Mouse (Mus musculus): ENCODE results near the gene Tdp2. TPM values are rescaled to one million over a fixed set of nuclear protein-coding genes. Genes with fewer than 3 reads are reported as not detected.

Gene Tdp2
- polyA plus RNA-seq, 1 experiment from 2014 or later, result 40.4 TPM

DNA sequence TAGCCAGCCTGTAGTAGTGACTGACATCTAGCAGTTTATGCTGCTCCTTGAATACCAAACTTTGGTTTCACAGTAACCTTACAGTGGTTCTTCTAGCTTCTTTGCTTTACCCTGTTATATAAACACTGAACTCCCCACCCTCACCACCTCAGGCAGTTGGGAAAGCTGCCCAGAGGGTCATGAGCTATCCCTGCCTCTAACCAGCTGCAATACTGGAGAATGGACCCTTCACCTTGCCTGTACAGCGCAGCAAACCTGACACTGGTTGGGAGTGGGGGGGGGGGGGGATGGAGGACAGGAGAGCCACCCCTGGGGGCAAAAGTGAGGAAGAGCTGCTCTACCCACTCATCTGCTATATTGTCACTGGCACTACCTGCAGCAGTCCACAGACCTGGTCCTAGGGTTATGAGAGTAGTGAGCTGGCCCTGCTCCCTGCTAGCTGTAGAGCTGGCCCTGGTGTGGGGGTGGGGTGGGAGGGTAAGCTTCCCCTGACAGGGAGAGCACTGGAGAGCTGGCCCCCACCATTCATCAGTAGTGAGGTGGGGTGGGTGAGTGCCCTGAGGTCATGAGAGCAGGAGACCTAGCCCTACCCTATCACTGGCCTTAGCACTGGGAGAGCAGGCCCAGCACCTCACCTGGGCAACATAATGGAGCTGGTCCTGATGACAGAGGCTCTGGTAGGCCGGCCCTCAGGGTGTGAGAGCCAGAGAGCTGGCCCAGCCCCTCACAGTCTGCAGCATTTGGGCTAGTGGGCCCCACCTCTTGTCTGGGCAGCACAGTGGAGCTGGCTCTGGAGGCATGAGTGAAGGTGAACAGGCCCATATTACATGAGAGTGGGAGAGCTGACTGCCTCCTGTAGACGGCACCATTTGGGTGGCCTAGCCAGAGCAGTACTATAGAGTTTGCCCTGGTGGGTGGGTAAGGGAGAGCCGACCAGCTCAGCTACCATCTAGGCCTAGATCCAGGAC, 15.1 kb upstream of the Tdp2 start:
- Histone ChIP-seq H3K9ac (replicated peaks; ENCODE audit: low read length) (no peak overlapping the region), H3K4me2 (ENCODE audit: low read length) (no peak overlapping the region), H3K4me1 (ENCODE audit: control insufficient read depth, insufficient read depth, low read length) (no peaks in the 10 kb centered on the region), H3K36me3 (ENCODE audit: control insufficient read depth, insufficient read depth, low read length) (peaks cover 39% of the 10 kb centered on the region), H3K4me3 (replicated peaks; ENCODE audit: low read depth, low read length) (no peak overlapping the region), H3K27ac (replicated peaks; ENCODE audit: low read depth, low read length) (no peak overlapping the region), H3K9me3 (ENCODE audit: control insufficient read depth, low read length) (no peaks in the 10 kb centered on the region), H3K27me3 (ENCODE audit: control insufficient read depth, insufficient read depth, low read length) (no peaks in the 10 kb centered on the region)
- WGBS, result 69% methylated on average over 4 of the region's 4 CpGs
- DNase-seq (no peak), ATAC-seq (ENCODE audit: low FRiP score, low TSS enrichment) (peak; percentile 75)

- no peak overlapping the region for H3K4me2 ChIP-seq (ENCODE audit: low read length)
- H3K9me3 ChIP-seq (ENCODE audit: control insufficient read depth, low read length), result no peaks in the 10 kb centered on the region
- no peak overlapping the region for H3K9ac ChIP-seq (replicated peaks; ENCODE audit: low read length)
- 88% methylated on average over 1 of the region's 1 CpGs for WGBS
- no peaks in the 10 kb centered on the region for H3K4me1 ChIP-seq (ENCODE audit: control insufficient read depth, insufficient read depth, low read length)
- no peak for DNase-seq
- peaks cover 7% of the 10 kb centered on the region for H3K36me3 ChIP-seq (ENCODE audit: control insufficient read depth, insufficient read depth, low read length)
- H3K27me3 ChIP-seq (ENCODE audit: control insufficient read depth, insufficient read depth, low read length), result no peaks in the 10 kb centered on the region
- ATAC-seq (ENCODE audit: low FRiP score, low TSS enrichment), result no peak
- H3K27ac ChIP-seq (replicated peaks; ENCODE audit: low read depth, low read length), result no peak overlapping the region
- H3K4me3 ChIP-seq (replicated peaks; ENCODE audit: low read depth, low read length), result no peak overlapping the region
These were observed 11.5 kb upstream of the Tdp2 start for GRCm38 (mm10) chr13:24819931-24820330.

GRCm38 (mm10) chr13:24822663-24823343, 8.7 kb upstream of the Tdp2 start:
- Histone ChIP-seq H3K27ac (replicated peaks; ENCODE audit: low read depth, low read length) (no peak overlapping the region), H3K4me2 (ENCODE audit: low read length) (no peak overlapping the region), H3K27me3 (ENCODE audit: control insufficient read depth, insufficient read depth, low read length) (no peaks in the 10 kb centered on the region), H3K9me3 (ENCODE audit: control insufficient read depth, low read length) (no peaks in the 10 kb centered on the region), H3K9ac (replicated peaks; ENCODE audit: low read length) (no peak overlapping the region), H3K36me3 (ENCODE audit: control insufficient read depth, insufficient read depth, low read length) (no peaks in the 10 kb centered on the region), H3K4me1 (ENCODE audit: control insufficient read depth, insufficient read depth, low read length) (no peaks in the 10 kb centered on the region), H3K4me3 (replicated peaks; ENCODE audit: low read depth, low read length) (no peak overlapping the region)
- DNase-seq (no peak), ATAC-seq (ENCODE audit: low FRiP score, low TSS enrichment) (no peak)
- 88% methylated on average over 16 of the region's 16 CpGs for WGBS

DNA sequence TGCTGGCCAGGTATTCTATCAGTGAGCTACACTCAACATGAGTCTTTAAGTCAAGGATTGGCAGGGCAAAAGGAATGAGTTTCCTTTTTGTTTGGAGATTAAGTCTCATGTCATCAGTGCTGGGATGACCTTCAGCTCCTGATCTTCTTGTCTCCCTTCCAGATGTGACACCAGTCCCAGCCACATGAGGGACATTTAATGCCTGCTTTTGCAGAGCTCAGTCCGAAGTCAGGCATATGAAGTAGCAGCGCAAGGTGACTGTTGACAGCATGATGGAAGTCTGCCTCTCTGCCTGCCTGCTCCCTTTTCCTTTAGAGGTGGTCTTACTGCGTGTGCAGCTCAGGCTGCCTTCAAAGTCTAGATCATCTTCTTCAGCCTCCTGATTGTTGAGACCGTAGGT, 6.8 kb upstream of the Tdp2 start:
- no peak for DNase-seq
- H3K4me2 ChIP-seq (ENCODE audit: low read length), result no peak overlapping the region
- no peak overlapping the region for H3K4me3 ChIP-seq (replicated peaks; ENCODE audit: low read depth, low read length)
- H3K27me3 ChIP-seq (ENCODE audit: control insufficient read depth, insufficient read depth, low read length), result no peaks in the 10 kb centered on the region
- H3K9me3 ChIP-seq (ENCODE audit: control insufficient read depth, low read length), result no peaks in the 10 kb centered on the region
- no peak overlapping the region for H3K27ac ChIP-seq (replicated peaks; ENCODE audit: low read depth, low read length)
- no peaks in the 10 kb centered on the region for H3K36me3 ChIP-seq (ENCODE audit: control insufficient read depth, insufficient read depth, low read length)
- no peaks in the 10 kb centered on the region for H3K4me1 ChIP-seq (ENCODE audit: control insufficient read depth, insufficient read depth, low read length)
- H3K9ac ChIP-seq (replicated peaks; ENCODE audit: low read length), result no peak overlapping the region
- no peak for ATAC-seq (ENCODE audit: low FRiP score, low TSS enrichment)
- 95% methylated on average over 4 of the region's 4 CpGs for WGBS

DNA sequence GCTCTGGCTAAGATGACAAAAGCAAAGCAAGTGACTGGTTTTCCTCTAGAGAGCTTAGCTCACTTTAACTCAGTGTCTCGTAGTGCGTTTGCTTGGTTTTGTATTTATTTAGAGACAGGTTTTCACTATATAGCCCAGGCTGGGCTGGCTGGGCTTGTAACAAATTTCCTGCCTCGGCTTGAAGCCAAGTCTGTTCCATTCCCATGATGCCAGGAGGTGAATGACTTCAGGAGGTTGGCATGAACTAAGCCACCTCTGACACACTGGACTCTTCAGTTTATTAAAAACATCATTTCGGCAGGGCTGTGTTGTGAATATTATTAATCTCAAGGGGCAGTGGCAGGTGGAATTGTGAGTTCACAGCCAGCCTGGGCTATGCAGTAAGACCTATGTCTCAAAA, 5.9 kb upstream of the Tdp2 start:
- 88% methylated on average over 4 of the region's 4 CpGs for WGBS
- no peak for ATAC-seq (ENCODE audit: low FRiP score, low TSS enrichment)
- H3K9ac ChIP-seq (replicated peaks; ENCODE audit: low read length), result no peak overlapping the region

DNA sequence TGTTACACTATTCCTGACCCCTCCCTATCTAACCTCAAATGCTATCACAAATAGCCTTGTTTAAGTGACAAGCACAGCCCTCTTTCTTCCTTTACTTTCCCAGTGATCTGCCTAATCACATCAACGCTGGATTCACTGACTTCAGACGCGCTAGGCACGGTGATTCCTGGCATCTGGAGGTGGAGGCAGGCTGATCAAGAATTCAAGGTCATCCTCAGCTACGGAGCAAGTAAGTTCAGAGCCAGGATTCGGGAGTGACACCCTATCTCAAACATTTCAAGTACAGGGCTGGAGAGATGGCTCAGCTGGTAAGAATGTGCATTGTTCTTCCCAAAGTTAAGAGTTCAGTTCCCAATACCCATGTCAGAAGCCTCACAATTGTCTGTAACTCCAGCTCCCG, 5.4 kb upstream of the Tdp2 start:
- Histone ChIP-seq H3K36me3 (ENCODE audit: control insufficient read depth, insufficient read depth, low read length) (no peaks in the 10 kb centered on the region), H3K9me3 (ENCODE audit: control insufficient read depth, low read length) (no peaks in the 10 kb centered on the region), H3K9ac (replicated peaks; ENCODE audit: low read length) (no peak overlapping the region), H3K27ac (replicated peaks; ENCODE audit: low read depth, low read length) (no peak overlapping the region), H3K4me3 (replicated peaks; ENCODE audit: low read depth, low read length) (no peak overlapping the region), H3K27me3 (ENCODE audit: control insufficient read depth, insufficient read depth, low read length) (no peaks in the 10 kb centered on the region), H3K4me1 (ENCODE audit: control insufficient read depth, insufficient read depth, low read length) (no peaks in the 10 kb centered on the region), H3K4me2 (ENCODE audit: low read length) (no peak overlapping the region)
- 85% methylated on average over 7 of the region's 7 CpGs for WGBS
- DNase-seq, result no peak
- no peak for ATAC-seq (ENCODE audit: low FRiP score, low TSS enrichment)

More for the DNA sequence above, 5.9 kb upstream of the Tdp2 start:
- DNase-seq, result no peak
- Histone ChIP-seq H3K27ac (replicated peaks; ENCODE audit: low read depth, low read length) (no peak overlapping the region), H3K4me3 (replicated peaks; ENCODE audit: low read depth, low read length) (no peak overlapping the region), H3K27me3 (ENCODE audit: control insufficient read depth, insufficient read depth, low read length) (no peaks in the 10 kb centered on the region), H3K9me3 (ENCODE audit: control insufficient read depth, low read length) (no peaks in the 10 kb centered on the region), H3K4me2 (ENCODE audit: low read length) (no peak overlapping the region), H3K4me1 (ENCODE audit: control insufficient read depth, insufficient read depth, low read length) (no peaks in the 10 kb centered on the region), H3K36me3 (ENCODE audit: control insufficient read depth, insufficient read depth, low read length) (no peaks in the 10 kb centered on the region)

- Histone ChIP-seq H3K27me3 (ENCODE audit: control insufficient read depth, insufficient read depth, low read length) (no peaks in the 10 kb centered on the region), H3K36me3 (ENCODE audit: control insufficient read depth, insufficient read depth, low read length) (no peaks in the 10 kb centered on the region), H3K4me3 (replicated peaks; ENCODE audit: low read depth, low read length) (peak overlapping the region; percentile 87), H3K9ac (replicated peaks; ENCODE audit: low read length) (peak overlapping the region; percentile 90), H3K4me2 (ENCODE audit: low read length) (peak overlapping the region; percentile 80), H3K9me3 (ENCODE audit: control insufficient read depth, low read length) (no peaks in the 10 kb centered on the region), H3K27ac (replicated peaks; ENCODE audit: low read depth, low read length) (0 out of 2 replicates have a peak overlapping the region, but pooled peaks have one; percentile 88), H3K4me1 (ENCODE audit: control insufficient read depth, insufficient read depth, low read length) (peaks cover 22% of the 10 kb centered on the region)
- no peak for ATAC-seq (ENCODE audit: low FRiP score, low TSS enrichment)
- peak; percentile 7 for DNase-seq
- WGBS, result 4% methylated on average over 20 of the region's 20 CpGs
These were observed 625 bp upstream of the Tdp2 start for GRCm38 (mm10) chr13:24830756-24831352.

GRCm38 (mm10) chr13:24832131-24832810, 792 bp downstream of the Tdp2 start:
- DNase-seq (no peak), ATAC-seq (ENCODE audit: low FRiP score, low TSS enrichment) (peak; percentile 18; the same call in 1 of the 2 replicates)
- Histone ChIP-seq H3K4me1 (ENCODE audit: control insufficient read depth, insufficient read depth, low read length) (peaks cover 22% of the 10 kb centered on the region), H3K36me3 (ENCODE audit: control insufficient read depth, insufficient read depth, low read length) (no peaks in the 10 kb centered on the region), H3K27ac (replicated peaks; ENCODE audit: low read depth, low read length) (peak overlapping the region; percentile 88), H3K27me3 (ENCODE audit: control insufficient read depth, insufficient read depth, low read length) (no peaks in the 10 kb centered on the region), H3K9me3 (ENCODE audit: control insufficient read depth, low read length) (no peaks in the 10 kb centered on the region), H3K4me3 (replicated peaks; ENCODE audit: low read depth, low read length) (peak overlapping the region; percentile 87), H3K9ac (replicated peaks; ENCODE audit: low read length) (peak overlapping the region; percentile 90), H3K4me2 (ENCODE audit: low read length) (peak overlapping the region; percentile 80)
- WGBS, result 3% methylated on average over 21 of the region's 21 CpGs
